Mouse (Mus musculus) embryonic fibroblast, embryonic 13.5 days (primary cell): ENCODE data around the gene Gm49336.

Source experiments
- CTCF ChIP-seq: IDR thresholded peaks from 2 replicates; pipeline ENCODE4 v1.5.1; 2011; ENCODE audit warnings: mild to moderate bottlenecking, control low read depth, low read length, moderate library complexity, borderline replicate concordance; ENCODE audit not compliant: insufficient read depth
- POLR2A ChIP-seq: IDR thresholded peaks from 2 replicates; pipeline ENCODE4 v1.6.1; 2011; ENCODE audit warnings: low read depth, mild to moderate bottlenecking, control low read depth, low read length, moderate library complexity

- TF ChIP-seq CTCF = no peak
- TF ChIP-seq POLR2A = no peak
These were observed 78.8 kb downstream of the Gm49336 start for GRCm38 (mm10) chr14:60172286-60173055.
